Mouse (Mus musculus) left cerebral cortex, adult 18-20 months (tissue): ENCODE measurements around the gene Efcab6. TPM values are rescaled to one million over a fixed set of nuclear protein-coding genes. Genes with fewer than 3 reads are reported as not detected.

ENCODE experiments used
- DNase-seq, 2 experiments: peaks; one replicate each; pipeline ENCODE4 v3.0.0; 2021 to 2022; ENCODE audit warnings: low spot score in 2 of 2, mixed read lengths in 1 of 2
- total RNA-seq, 2 experiments: library from RNA; stranded (reverse); gene quantifications; 2 replicates each; pipeline ENCODE4 v1.2.3; 2021

Gene Efcab6
- total RNA-seq, 2 experiments from 2014 or later, result 12.3 to 14.1 TPM

- DNase-seq, result no peak
Observed at GRCm38 (mm10) chr15:83892871-83893270, 172.3 kb downstream of the Efcab6 start.

GRCm38 (mm10) chr15:83884291-83884690 lies 180.9 kb downstream of the Efcab6 start:
- DNase-seq, result no peak

- DNase-seq, result peak in 1 of 2 experiments; percentile 30
Observed at GRCm38 (mm10) chr15:83883821-83884220, 181.4 kb downstream of the Efcab6 start.

- DNase-seq, result no peak
Observed at GRCm38 (mm10) chr15:83879845-83880244, 185.3 kb downstream of the Efcab6 start.

GRCm38 (mm10) chr15:83877898-83878297 lies 187.3 kb downstream of the Efcab6 start:
- DNase-seq, result no peak

- no peak for DNase-seq
Observed at GRCm38 (mm10) chr15:83877155-83877866, 187.9 kb downstream of the Efcab6 start.

- no peak for DNase-seq
Observed at GRCm38 (mm10) chr15:83870936-83871335, 194.2 kb downstream of the Efcab6 start.

- no peak for DNase-seq
Observed at GRCm38 (mm10) chr15:83865626-83866025, 199.6 kb downstream of the Efcab6 start.

- DNase-seq, result peak; percentile 80 to 82
Observed at GRCm38 (mm10) chr15:83857129-83857528, 208.1 kb downstream of the Efcab6 start.

- peak in 1 of 2 experiments; percentile 67 for DNase-seq
Observed at GRCm38 (mm10) chr15:83853400-83853811, 211.8 kb downstream of the Efcab6 start.

- DNase-seq, result no peak
Observed at GRCm38 (mm10) chr15:83848193-83848592, 217.0 kb downstream of the Efcab6 start.

GRCm38 (mm10) chr15:83847512-83847911 lies 217.7 kb downstream of the Efcab6 start:
- DNase-seq, result peak in 1 of 2 experiments; percentile 38

- no peak for DNase-seq
Observed at GRCm38 (mm10) chr15:83846592-83846991, 218.6 kb downstream of the Efcab6 start.

GRCm38 (mm10) chr15:83845734-83846133 lies 219.4 kb downstream of the Efcab6 start:
- no peak for DNase-seq

GRCm38 (mm10) chr15:83842915-83843789 lies 222.0 kb downstream of the Efcab6 start:
- no peak for DNase-seq

GRCm38 (mm10) chr15:83842419-83842818 lies 222.8 kb downstream of the Efcab6 start:
- no peak for DNase-seq

- peak; percentile 66 to 69 for DNase-seq
Observed at GRCm38 (mm10) chr15:83840950-83841719, 224.0 kb downstream of the Efcab6 start.

- DNase-seq, result no peak
Observed at GRCm38 (mm10) chr15:83832265-83832664, 232.9 kb downstream of the Efcab6 start.

GRCm38 (mm10) chr15:83829226-83829625 lies 236.0 kb downstream of the Efcab6 start:
- no peak for DNase-seq

GRCm38 (mm10) chr15:83828011-83828410 lies 237.2 kb downstream of the Efcab6 start:
- DNase-seq, result no peak
